Mouse (Mus musculus): ENCODE measurements around the gene Pdzrn3. TPM values are rescaled to one million over a fixed set of nuclear protein-coding genes. Genes with fewer than 3 reads are reported as not detected.

The Pdzrn3 gene
- total and polyA plus RNA-seq, 3 experiments, result not detected

GRCm38 (mm10) chr6:101353701-101354100 lies 24.0 kb downstream of the Pdzrn3 start:
- TF ChIP-seq IRF4 (IDR thresholded peaks at IDR 0.05; ENCODE audit: low read depth, low read length) (no peak), ETS1 (conservative IDR thresholded peaks at IDR 0.05; ENCODE audit: low read depth, low read length) (no peak), JUN (IDR thresholded peaks at IDR 0.05; ENCODE audit: insufficient read depth, low read depth, low read length) (no peak), ZMIZ1 (IDR thresholded peaks at IDR 0.05; ENCODE audit: low read depth, low read length) (no peak), USF1 (IDR thresholded peaks at IDR 0.05; ENCODE audit: low read depth, low read length) (no peak), BHLHE40 (IDR thresholded peaks at IDR 0.05; ENCODE audit: low read depth, low read length) (no peak), MAX (IDR thresholded peaks at IDR 0.05; ENCODE audit: low read length) (no peak), RCOR1 (conservative IDR thresholded peaks at IDR 0.05; ENCODE audit: low read depth, low read length) (no peak), POLR2A (IDR thresholded peaks at IDR 0.05; ENCODE audit: low read depth, low read length) (no peak), TCF12 (IDR thresholded peaks at IDR 0.05; ENCODE audit: low read depth, low read length) (no peak), ZKSCAN1 (IDR thresholded peaks at IDR 0.05; ENCODE audit: borderline replicate concordance, low read depth, low read length) (no peak), MYC (IDR thresholded peaks at IDR 0.05; ENCODE audit: low read depth, low read length) (no peak)
- H3K9me3 ChIP-seq (replicated peaks; ENCODE audit: low read length), result peaks cover 70% of the 10 kb centered on the region
- dilution Hi-C loops (cut with MboI; ENCODE audit: extremely low pct_ligation_motif_present, extremely low pct_unique_long_range_greater_than_20kb, low sequenced_read_pairs), result no loop called here

GRCm38 (mm10) chr6:101352626-101353025 lies 25.1 kb downstream of the Pdzrn3 start:
- no peak for DNase-seq (ENCODE audit: extremely low read depth)
- H3K27ac ChIP-seq (ENCODE audit: insufficient read depth, low read depth), result no peak overlapping the region
- in situ Hi-C loops (cut with MboI; ENCODE audit: low pct_ligation_motif_present, low pct_unique_long_range_greater_than_20kb, low sequenced_read_pairs), result no loop called here
- no peaks in the 10 kb centered on the region for H3K27me3 ChIP-seq (replicated peaks)
- H3K4me3 ChIP-seq (replicated peaks in 1 of 3; ENCODE audit: low read depth in 2 of 3, low read length in 2 of 3, poor library complexity in 1 of 3), result no peak overlapping the region
- no peaks in the 10 kb centered on the region for H3K36me3 ChIP-seq (replicated peaks in 1 of 2; ENCODE audit: control insufficient read depth in 1 of 2, insufficient read depth in 1 of 2, low read length in 1 of 2)
- no peak overlapping the region for H3K4me2 ChIP-seq (ENCODE audit: insufficient read depth, low read depth, poor library complexity, severe bottlenecking)
- TF ChIP-seq JUN (IDR thresholded peaks at IDR 0.05; ENCODE audit: insufficient read depth, low read depth, low read length) (no peak), CTCF (conservative IDR thresholded peaks at IDR 0.05 in 1 of 2, IDR thresholded peaks at IDR 0.05 in 1 of 2; ENCODE audit: low read depth in 2 of 2, low read length in 2 of 2) (no peak), POLR2AphosphoS2 (IDR thresholded peaks at IDR 0.05; ENCODE audit: low read depth, low read length) (no peak), JUND (conservative IDR thresholded peaks at IDR 0.05; ENCODE audit: low read depth, low read length) (no peak), HCFC1 (IDR thresholded peaks at IDR 0.05; ENCODE audit: low read depth, low read length) (no peak), MYC (IDR thresholded peaks at IDR 0.05; ENCODE audit: low read depth, low read length) (no peak), RCOR1 (conservative IDR thresholded peaks at IDR 0.05; ENCODE audit: low read depth, low read length) (no peak), MEF2A (IDR thresholded peaks at IDR 0.05; ENCODE audit: borderline replicate concordance, low read depth, low read length) (no peak), NELFE (IDR thresholded peaks at IDR 0.05; ENCODE audit: low read depth, low read length) (no peak), USF2 (conservative IDR thresholded peaks at IDR 0.05; ENCODE audit: low read depth, low read length) (no peak), TCF12 (IDR thresholded peaks at IDR 0.05; ENCODE audit: low read depth, low read length) (no peak), MAZ (IDR thresholded peaks at IDR 0.05; ENCODE audit: low read depth, low read length) (no peak), MAFK (IDR thresholded peaks at IDR 0.05; ENCODE audit: insufficient replicate concordance, low read length) (no peak), ZNF384 (IDR thresholded peaks at IDR 0.05; ENCODE audit: low read depth, low read length) (no peak), ETS1 (conservative IDR thresholded peaks at IDR 0.05; ENCODE audit: low read depth, low read length) (no peak), MAX (IDR thresholded peaks at IDR 0.05; ENCODE audit: low read length) (no peak)
- H3K9ac ChIP-seq (ENCODE audit: insufficient read depth, low read depth), result no peak overlapping the region
- H3K9me3 ChIP-seq (replicated peaks; ENCODE audit: low read length), result peaks cover 66% of the 10 kb centered on the region
- dilution Hi-C loops (cut with MboI; ENCODE audit: extremely low pct_ligation_motif_present, extremely low pct_unique_long_range_greater_than_20kb, low sequenced_read_pairs), result no loop called here
- H3K4me1 ChIP-seq (ENCODE audit: control insufficient read depth in 1 of 2, insufficient read depth in 2 of 2), result no peaks in the 10 kb centered on the region
- no peaks in the 10 kb centered on the region for H3K79me2 ChIP-seq (replicated peaks; ENCODE audit: control insufficient read depth, extremely low read depth, insufficient read depth, poor library complexity, severe bottlenecking)

More at GRCm38 (mm10) chr6:101353701-101354100, 24.0 kb downstream of the Pdzrn3 start:
- Histone ChIP-seq H3K4me1 (ENCODE audit: control insufficient read depth in 1 of 2, insufficient read depth in 2 of 2) (no peaks in the 10 kb centered on the region), H3K4me3 (replicated peaks in 1 of 3; ENCODE audit: low read depth in 2 of 3, low read length in 2 of 3, poor library complexity in 1 of 3) (no peak overlapping the region), H3K9ac (ENCODE audit: insufficient read depth, low read depth) (no peak overlapping the region), H3K36me3 (replicated peaks in 1 of 2; ENCODE audit: control insufficient read depth in 1 of 2, insufficient read depth in 1 of 2, low read length in 1 of 2) (no peaks in the 10 kb centered on the region), H3K27ac (ENCODE audit: insufficient read depth, low read depth) (no peak overlapping the region), H3K4me2 (ENCODE audit: insufficient read depth, low read depth, poor library complexity, severe bottlenecking) (no peak overlapping the region), H3K79me2 (replicated peaks; ENCODE audit: control insufficient read depth, extremely low read depth, insufficient read depth, poor library complexity, severe bottlenecking) (no peaks in the 10 kb centered on the region), H3K27me3 (replicated peaks) (no peaks in the 10 kb centered on the region)
- no peak for DNase-seq (ENCODE audit: extremely low read depth)
- in situ Hi-C loops (cut with MboI; ENCODE audit: low pct_ligation_motif_present, low pct_unique_long_range_greater_than_20kb, low sequenced_read_pairs), result no loop called here
